Mouse (Mus musculus): ENCODE data around the gene Hist1h3f. TPM values are rescaled to one million over a fixed set of nuclear protein-coding genes. Genes with fewer than 3 reads are reported as not detected.
A peak's percentile ranks its signal among the peaks of the same experiment; 100 is the strongest.
"Not testable (repeated sequence)": the region's sequence is repeated elsewhere in the genome, so short reads cannot be mapped to it uniquely, and the experiment has no call there.

Hist1h3f gene
- total and polyA plus RNA-seq, 3 experiments, result 1.2 to 541 TPM; not detected in 1

DNA sequence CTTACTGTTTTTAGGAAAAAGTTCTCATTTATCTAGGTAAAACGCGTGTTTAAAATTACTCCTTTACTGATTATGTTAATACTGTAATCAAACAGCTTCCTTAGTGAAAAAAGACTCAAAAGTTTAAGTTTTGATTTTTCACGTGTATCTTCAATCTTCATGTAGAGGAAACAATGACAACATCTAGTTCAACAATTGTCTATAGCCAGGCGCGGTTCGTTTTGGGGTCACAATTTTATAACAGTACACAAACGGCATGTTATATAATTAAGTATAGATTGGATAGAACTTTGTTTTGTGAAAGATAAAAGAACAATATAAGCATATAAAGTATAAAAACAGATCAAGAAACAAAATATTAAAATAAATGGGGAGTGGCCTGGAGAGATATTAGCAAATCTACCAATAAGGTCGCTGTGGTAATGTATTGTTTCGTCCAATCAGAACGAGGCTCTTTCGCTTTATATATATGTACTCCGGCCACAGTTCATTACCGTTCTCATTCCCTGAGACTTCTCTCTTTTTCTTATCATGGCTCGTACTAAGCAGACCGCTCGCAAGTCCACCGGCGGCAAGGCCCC, 31.5 kb downstream of the Hist1h3f start, which contains the start of gene Hist1h3d:
Gene Hist1h3d, plus strand, starts transcription at position 493 of the 581 bp plus-strand sequence.
- Histone ChIP-seq H3K9ac (ENCODE audit: control insufficient read depth, low read depth, low read length, poor library complexity, severe bottlenecking) (peak within 1 kb of the TSS; percentile 77), H3K9me3 (replicated peaks; ENCODE audit: insufficient read depth, low read length) (no peaks in the 10 kb centered on the region), H3K36me3 (ENCODE audit: control insufficient read depth in 1 of 2, insufficient read depth in 2 of 2, low read length in 2 of 2) (peaks cover 0 to 24% of the 10 kb centered on the region in 2 experiments; a peak in 2 of 4 replicates), H3K4me3 (ENCODE audit: control insufficient read depth in 1 of 2, insufficient read depth in 1 of 2, low read depth in 2 of 2, low read length in 2 of 2) (peak within 1 kb of the TSS; percentile 14 to 47), H3K4me1 (ENCODE audit: control insufficient read depth in 1 of 2, insufficient read depth in 2 of 2, low read length in 2 of 2) (peaks cover 0 to 2% of the 10 kb centered on the region in 2 experiments; a peak in 1 of 4 replicates), H3K27ac (ENCODE audit: control insufficient read depth, low read depth, low read length) (peak within 1 kb of the TSS; percentile 98), H3K27me3 (ENCODE audit: control insufficient read depth in 1 of 2, insufficient read depth in 2 of 2, low read length in 2 of 2) (no peaks in the 10 kb centered on the region), H3K79me2 (ENCODE audit: control insufficient read depth, insufficient read depth, low read length, poor library complexity) (peaks cover 6% of the 10 kb centered on the region; the same call in 1 of the 2 replicates)
- peak; percentile 95 for DNase-seq (ENCODE audit: low read depth, low spot score)
- TF ChIP-seq MAFK (IDR thresholded peaks at IDR 0.05; ENCODE audit: borderline replicate concordance, low read depth, low read length) (no peak), MAX (IDR thresholded peaks at IDR 0.05; ENCODE audit: low read length) (no peak), POLR2A (IDR thresholded peaks at IDR 0.05; ENCODE audit: control insufficient read depth in 1 of 2, insufficient read depth in 1 of 2, low read depth in 1 of 2, low read length in 2 of 2, poor library complexity in 1 of 2) (peak in 1 of 2 experiments; percentile 93; a peak in 1 of 4 replicates), TBP (IDR thresholded peaks at IDR 0.05; ENCODE audit: low read depth, low read length) (peak; percentile 99), POLR2AphosphoS5 (IDR thresholded peaks at IDR 0.05; ENCODE audit: borderline replicate concordance, low read depth, low read length) (peak; percentile 96; the same call in 1 of the 2 replicates), RAD21 (IDR thresholded peaks at IDR 0.05; ENCODE audit: low read depth, low read length) (no peak), MYC (IDR thresholded peaks at IDR 0.05; ENCODE audit: low read depth, low read length) (no peak), USF2 (IDR thresholded peaks at IDR 0.05; ENCODE audit: borderline replicate concordance in 1 of 2, insufficient read depth in 1 of 2, low read depth in 1 of 2, low read length in 2 of 2) (no peak)

DNA sequence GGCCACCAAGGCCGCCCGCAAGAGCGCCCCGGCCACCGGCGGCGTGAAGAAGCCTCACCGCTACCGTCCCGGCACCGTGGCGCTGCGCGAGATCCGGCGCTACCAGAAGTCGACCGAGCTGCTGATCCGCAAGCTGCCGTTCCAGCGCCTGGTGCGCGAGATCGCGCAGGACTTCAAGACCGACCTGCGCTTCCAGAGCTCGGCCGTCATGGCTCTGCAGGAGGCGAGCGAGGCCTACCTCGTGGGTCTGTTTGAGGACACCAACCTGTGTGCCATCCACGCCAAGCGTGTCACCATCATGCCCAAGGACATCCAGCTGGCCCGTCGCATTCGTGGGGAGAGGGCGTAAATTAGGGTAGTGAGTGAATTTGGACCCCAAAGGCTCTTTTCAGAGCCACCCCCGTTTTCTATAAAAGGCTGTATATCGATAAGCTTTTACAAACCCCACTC, 32.0 kb downstream of the Hist1h3f start:
- H3K36me3 ChIP-seq (ENCODE audit: control insufficient read depth in 1 of 2, insufficient read depth in 2 of 2, low read length in 2 of 2), result peaks cover 0 to 30% of the 10 kb centered on the region in 2 experiments; a peak in 2 of 4 replicates
- peak overlapping the region; percentile 86 for H3K27ac ChIP-seq (ENCODE audit: control insufficient read depth, low read depth, low read length)
- H3K79me2 ChIP-seq (ENCODE audit: control insufficient read depth, insufficient read depth, low read length, poor library complexity); H3K4me1 ChIP-seq (ENCODE audit: control insufficient read depth in 1 of 2, insufficient read depth in 2 of 2, low read length in 2 of 2); H3K9me3 ChIP-seq (replicated peaks; ENCODE audit: insufficient read depth, low read length); H3K27me3 ChIP-seq (ENCODE audit: control insufficient read depth in 1 of 2, insufficient read depth in 2 of 2, low read length in 2 of 2): not testable (repeated sequence)
- TF ChIP-seq POLR2AphosphoS5 (IDR thresholded peaks at IDR 0.05; ENCODE audit: borderline replicate concordance, low read depth, low read length), result peak; percentile 93; the same call in 1 of the 2 replicates
- TF ChIP-seq UBTF (IDR thresholded peaks at IDR 0.05; ENCODE audit: borderline replicate concordance, insufficient read depth, low read depth, low read length), result peak; percentile 90; the same call in 1 of the 2 replicates
- TF ChIP-seq POLR2A (IDR thresholded peaks at IDR 0.05; ENCODE audit: control insufficient read depth in 1 of 2, insufficient read depth in 1 of 2, low read depth in 1 of 2, low read length in 2 of 2, poor library complexity in 1 of 2), result peak; percentile 94 to 97; a peak in 3 of 4 replicates
- peak; percentile 75 for DNase-seq (ENCODE audit: low read depth, low spot score)
- H3K4me3 ChIP-seq (ENCODE audit: control insufficient read depth in 1 of 2, insufficient read depth in 1 of 2, low read depth in 2 of 2, low read length in 2 of 2), result peak overlapping the region; percentile 6 to 47
- peak overlapping the region; percentile 73 for H3K9ac ChIP-seq (ENCODE audit: control insufficient read depth, low read depth, low read length, poor library complexity, severe bottlenecking)

DNA sequence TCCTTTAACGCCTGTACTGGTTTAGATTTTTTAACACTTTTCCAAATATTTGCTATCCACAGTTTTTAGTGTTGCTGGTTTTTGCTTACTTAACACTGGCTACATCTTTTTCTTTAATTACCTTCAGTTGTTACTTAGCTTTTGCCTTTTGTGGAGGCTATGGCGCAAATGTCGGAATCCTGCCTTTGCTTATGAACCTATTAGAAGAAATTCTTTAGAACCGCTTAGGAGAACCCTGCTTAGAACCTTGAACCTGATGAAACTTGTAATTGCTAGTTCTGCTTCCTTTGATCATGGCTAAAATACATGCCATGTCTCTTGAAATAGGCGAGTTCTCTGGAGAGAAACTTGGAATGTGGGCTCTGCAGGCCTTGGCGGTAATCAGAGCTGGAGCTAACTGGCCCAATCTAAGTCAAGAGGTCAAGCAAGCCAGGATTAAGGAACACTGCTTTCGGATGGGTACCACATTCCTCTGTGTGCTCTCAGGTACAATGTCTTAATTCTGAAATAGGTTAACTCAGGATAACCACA, 32.6 kb downstream of the Hist1h3f start:
- peak; percentile 86 for DNase-seq (ENCODE audit: low read depth, low spot score)
- TF ChIP-seq MAFK (IDR thresholded peaks at IDR 0.05; ENCODE audit: borderline replicate concordance, low read depth, low read length), result no peak
- no peak for TF ChIP-seq UBTF (IDR thresholded peaks at IDR 0.05; ENCODE audit: borderline replicate concordance, insufficient read depth, low read depth, low read length)
- TF ChIP-seq CHD2 (IDR thresholded peaks at IDR 0.05; ENCODE audit: low read length), result no peak
- TF ChIP-seq POLR2A (IDR thresholded peaks at IDR 0.05; ENCODE audit: control insufficient read depth in 1 of 2, insufficient read depth in 1 of 2, low read depth in 1 of 2, low read length in 2 of 2, poor library complexity in 1 of 2), result peak; percentile 52 to 81; a peak in 3 of 4 replicates
- TF ChIP-seq SIN3A (IDR thresholded peaks at IDR 0.05; ENCODE audit: low read length), result no peak
- no peak for TF ChIP-seq MEF2A (IDR thresholded peaks at IDR 0.05; ENCODE audit: extremely low read depth, insufficient replicate concordance, low read depth, low read length, poor library complexity, severe bottlenecking)
- no peak for TF ChIP-seq ZC3H11A (IDR thresholded peaks at IDR 0.05; ENCODE audit: low read depth, low read length)

More for the DNA sequence above, 32.6 kb downstream of the Hist1h3f start:
- peak overlapping the region; percentile 6 to 47 for H3K4me3 ChIP-seq (ENCODE audit: control insufficient read depth in 1 of 2, insufficient read depth in 1 of 2, low read depth in 2 of 2, low read length in 2 of 2)
- H3K79me2 ChIP-seq (ENCODE audit: control insufficient read depth, insufficient read depth, low read length, poor library complexity), result peaks cover 6% of the 10 kb centered on the region; the same call in 1 of the 2 replicates
- peak overlapping the region; percentile 73 for H3K9ac ChIP-seq (ENCODE audit: control insufficient read depth, low read depth, low read length, poor library complexity, severe bottlenecking)
- no peaks in the 10 kb centered on the region for H3K27me3 ChIP-seq (ENCODE audit: control insufficient read depth in 1 of 2, insufficient read depth in 2 of 2, low read length in 2 of 2)
- no peaks in the 10 kb centered on the region for H3K9me3 ChIP-seq (replicated peaks; ENCODE audit: insufficient read depth, low read length)
- peaks cover 0 to 2% of the 10 kb centered on the region in 2 experiments; a peak in 1 of 4 replicates for H3K4me1 ChIP-seq (ENCODE audit: control insufficient read depth in 1 of 2, insufficient read depth in 2 of 2, low read length in 2 of 2)
- H3K27ac ChIP-seq (ENCODE audit: control insufficient read depth, low read depth, low read length), result peak overlapping the region; percentile 86
- peaks cover 0 to 31% of the 10 kb centered on the region in 2 experiments; a peak in 2 of 4 replicates for H3K36me3 ChIP-seq (ENCODE audit: control insufficient read depth in 1 of 2, insufficient read depth in 2 of 2, low read length in 2 of 2)

Data from MEL (cell line).